8 mouse cellular contexts compared by ENCODE assay signal in the genomic region with DNA sequence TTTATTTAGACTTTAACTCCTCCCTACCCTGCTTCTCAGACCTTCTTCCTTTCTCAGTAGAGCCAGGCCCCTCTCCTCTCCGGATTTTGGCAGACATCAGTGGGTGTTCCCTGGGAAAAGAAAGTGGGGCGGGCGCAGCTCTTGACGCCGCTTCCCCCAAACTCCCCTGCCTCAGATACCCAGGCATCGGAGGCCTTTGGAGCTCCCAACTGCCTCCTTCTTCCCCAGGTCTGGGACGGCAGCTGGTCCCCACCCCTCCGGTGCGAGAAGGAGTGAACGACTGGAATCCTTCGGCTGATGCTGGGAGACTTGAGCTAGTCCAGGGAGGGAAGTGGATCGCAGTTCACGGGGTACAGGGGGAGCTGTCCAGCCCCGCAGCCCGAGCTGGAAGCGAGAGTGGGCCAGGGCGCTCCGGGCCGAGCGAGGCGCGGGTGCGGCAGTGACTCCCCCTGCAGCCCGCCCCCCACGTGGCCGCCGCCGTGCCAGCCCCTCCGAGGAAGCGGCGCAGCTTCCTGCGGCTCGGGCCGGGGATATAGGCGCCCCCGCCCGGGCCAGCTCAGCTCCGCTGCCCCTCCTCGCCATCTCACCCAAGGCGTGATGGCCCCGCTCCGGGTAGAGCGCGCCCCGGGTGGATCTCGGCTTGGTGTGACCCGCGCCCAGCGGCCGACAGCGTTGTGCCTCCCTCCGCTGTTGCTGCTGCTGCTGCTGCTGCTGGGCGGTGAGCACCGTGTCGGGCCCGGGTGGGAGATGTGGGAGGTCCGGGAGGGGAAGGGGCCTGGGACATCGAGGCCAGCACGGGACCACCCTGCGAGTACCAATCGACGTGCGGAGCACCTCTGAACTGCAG. TPM values are rescaled to one million over a fixed set of nuclear protein-coding genes. Genes with fewer than 3 reads are reported as not detected.
DNase-seq lines count a peak whose midpoint lies in the region; ATAC-seq lines count a peak whose summit lies in the region.

Ramp2 (plus strand) TSS at position 174 of the 847 bp plus-strand sequence.

- peak within 1 kb of the TSS; percentile 70 for H3K4me2 ChIP-seq in liver, embryonic 12.5 days

- H3K27me3 ChIP-seq in liver, embryonic 12.5 days (replicated peaks): peaks cover 78% of the 10 kb centered on the region

- H3K4me1 ChIP-seq in liver, embryonic 12.5 days: peaks cover 38% of the 10 kb centered on the region

- no peaks in the 10 kb centered on the region for H3K36me3 ChIP-seq in liver, embryonic 12.5 days

- peak within 1 kb of the TSS; percentile 50 for H3K4me3 ChIP-seq in liver, embryonic 12.5 days

- H3K9me3 ChIP-seq in liver, embryonic 12.5 days (replicated peaks): no peaks in the 10 kb centered on the region

- WGBS in liver, embryonic 12.5 days (ENCODE audit: insufficient replicate concordance): 1% methylated on average over 60 of the region's 63 CpGs

- H3K27ac ChIP-seq in liver, embryonic 12.5 days: peak within 1 kb of the TSS; percentile 17

- ATAC-seq in liver, embryonic 12.5 days: no peak
- ATAC-seq in activated CD4-positive, CD25-positive, alpha-beta regulatory T cell, adult 4 months: no peak

- DNase-seq in ovary, postnatal 36 days (ENCODE audit: low spot score): peak; percentile 67
- DNase-seq in ovary, adult 18-20 months (ENCODE audit: low spot score): no peak
- peak; percentile 72 for DNase-seq in embryo, embryonic 11 days
- DNase-seq in heart, adult 8-10 months (ENCODE audit: low spot score): peak; percentile 72
- DNase-seq in kidney, adult 9 months: peak; percentile 55
- DNase-seq in naive thymus-derived CD4-positive, alpha-beta T cell, adult 2 months (ENCODE audit: low read depth): peak; percentile 25

- peak within 1 kb of the TSS; percentile 55 for H3K9ac ChIP-seq in liver, embryonic 12.5 days

RNA-seq across cellular contexts. Expression of gene Ramp2, which starts in this region (rescaled TPM):
- 10 to 100 TPM; 60.8 to 93.6 (median 83.9) TPM for total RNA-seq in heart, adult 8-10 months (2022)
- polyA plus RNA-seq in liver, embryonic 12.5 days (2016; fragmentation: Nextera tagmentation; extraction: Ambion mirVana): 32.6 and 33.5 TPM in 2 replicates
- not detected for polyA plus RNA-seq in activated CD4-positive, CD25-positive, alpha-beta regulatory T cell, adult 4 months (2017; shearing (Covaris generic))

Comparison
In these comparisons a context has a peak if more than half of its experiments do, and no peak if none do; other contexts are left out.
1. RNA of gene Ramp2 (polyA plus RNA-seq): 32.6 to 33.5 TPM in liver, embryonic 12.5 days; not detected in activated CD4-positive, CD25-positive, alpha-beta regulatory T cell, adult 4 months; every median in the first group is over 10 times any median in the second.